Mouse (Mus musculus) layer of hippocampus, adult 9-11 months (tissue): ENCODE results near the gene Tmem14c.
"Not testable (repeated sequence)": the region's sequence is repeated elsewhere in the genome, so short reads cannot be mapped to it uniquely, and the experiment has no call there.

ENCODE experiments used
- DNase-seq: peaks from one replicate; pipeline ENCODE4 v3.0.0; 2022

Gene Tmem14c

GRCm38 (mm10) chr13:41015829-41016634 lies at the start of gene Tmem14c:
Gene Tmem14c (plus strand): TSS chr13:41016292.
- peak; percentile 93 for DNase-seq

- no peak for DNase-seq
These were observed 48.5 kb upstream of the Tmem14c start for GRCm38 (mm10) chr13:40967609-40968008.

- peak; percentile 51 for DNase-seq
These were observed 47.5 kb upstream of the Tmem14c start for GRCm38 (mm10) chr13:40968564-40968963.

GRCm38 (mm10) chr13:40969761-40970390 lies 46.2 kb upstream of the Tmem14c start:
- no peak for DNase-seq

GRCm38 (mm10) chr13:40971261-40971660 lies 44.8 kb upstream of the Tmem14c start:
- no peak for DNase-seq

- no peak for DNase-seq
These were observed 44.3 kb upstream of the Tmem14c start for GRCm38 (mm10) chr13:40971831-40972230.

GRCm38 (mm10) chr13:40972976-40973375 lies 43.1 kb upstream of the Tmem14c start:
- DNase-seq: no peak

GRCm38 (mm10) chr13:40977609-40978008 lies 38.5 kb upstream of the Tmem14c start:
- DNase-seq: no peak

GRCm38 (mm10) chr13:40978652-40979051 lies 37.4 kb upstream of the Tmem14c start:
- no peak for DNase-seq

GRCm38 (mm10) chr13:40979321-40979720 lies 36.8 kb upstream of the Tmem14c start:
- no peak for DNase-seq

- no peak for DNase-seq
These were observed 33.3 kb upstream of the Tmem14c start for GRCm38 (mm10) chr13:40982759-40983158.

GRCm38 (mm10) chr13:40986081-40986480 lies 30.0 kb upstream of the Tmem14c start:
- no peak for DNase-seq

- DNase-seq: not testable (repeated sequence)
These were observed 28.3 kb upstream of the Tmem14c start for GRCm38 (mm10) chr13:40987608-40988303.

GRCm38 (mm10) chr13:40988418-40988817 lies 27.7 kb upstream of the Tmem14c start:
- DNase-seq: no peak

- DNase-seq: no peak
These were observed 21.4 kb upstream of the Tmem14c start for GRCm38 (mm10) chr13:40994487-40995263.

- not testable (repeated sequence) for DNase-seq
These were observed 17.6 kb upstream of the Tmem14c start for GRCm38 (mm10) chr13:40998537-40998936.

- DNase-seq: peak; percentile 18
These were observed 15.8 kb upstream of the Tmem14c start for GRCm38 (mm10) chr13:41000140-41000925.

- DNase-seq: peak; percentile 92
These were observed 15.0 kb upstream of the Tmem14c start, which contains the start of gene Pak1ip1 for GRCm38 (mm10) chr13:41000926-41001639. Gene Pak1ip1 (plus strand): TSS chr13:41001023.

GRCm38 (mm10) chr13:41002001-41002400 lies 14.1 kb upstream of the Tmem14c start:
- no peak for DNase-seq

GRCm38 (mm10) chr13:41006244-41006643 lies 9.8 kb upstream of the Tmem14c start:
- no peak for DNase-seq

GRCm38 (mm10) chr13:41008271-41008670 lies 7.8 kb upstream of the Tmem14c start:
- DNase-seq: no peak
